Mouse (Mus musculus): ENCODE results near the gene Rmdn3.

DNA sequence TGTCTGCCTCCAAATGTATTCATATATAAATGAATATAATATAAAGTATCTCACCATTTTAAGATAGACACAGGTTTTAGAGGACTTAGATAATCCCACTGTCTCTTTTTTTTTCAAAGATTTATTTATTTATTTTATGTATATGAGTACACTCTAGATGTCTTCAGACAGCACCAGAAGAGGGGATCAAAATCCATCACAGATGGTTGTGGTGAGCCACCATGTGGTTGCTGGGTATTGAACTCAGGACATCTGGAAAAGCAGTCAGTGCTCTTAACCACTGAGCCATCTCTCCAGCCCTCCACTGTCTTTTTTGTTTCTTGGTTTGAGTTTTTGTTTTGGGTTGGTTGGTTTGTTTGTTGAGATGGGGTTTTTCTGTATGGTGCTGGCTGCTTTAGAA, 1.0 kb upstream of the Rmdn3 start:
- TF ChIP-seq CTCF (IDR thresholded peaks at IDR 0.05; ENCODE audit: extremely low read depth, insufficient read depth, low read length) (no peak), POLR2A (IDR thresholded peaks at IDR 0.05; ENCODE audit: extremely low read depth, insufficient read depth, low read length) (no peak)
